Mouse (Mus musculus) cerebellum, postnatal 14 days (tissue): ENCODE measurements at regions not wholly inside any gene's neighbourhood (a gene's known extent, or its start where the extent isn't known, plus 50 kb on each side); places are given as distances from the start of the nearest gene placed in this dataset.

Experiments
- DNase-seq, 2 experiments: peaks; one replicate each; pipeline ENCODE4 v3.0.0; 2021; ENCODE audit warnings: mixed read lengths in 2 of 2

DNA sequence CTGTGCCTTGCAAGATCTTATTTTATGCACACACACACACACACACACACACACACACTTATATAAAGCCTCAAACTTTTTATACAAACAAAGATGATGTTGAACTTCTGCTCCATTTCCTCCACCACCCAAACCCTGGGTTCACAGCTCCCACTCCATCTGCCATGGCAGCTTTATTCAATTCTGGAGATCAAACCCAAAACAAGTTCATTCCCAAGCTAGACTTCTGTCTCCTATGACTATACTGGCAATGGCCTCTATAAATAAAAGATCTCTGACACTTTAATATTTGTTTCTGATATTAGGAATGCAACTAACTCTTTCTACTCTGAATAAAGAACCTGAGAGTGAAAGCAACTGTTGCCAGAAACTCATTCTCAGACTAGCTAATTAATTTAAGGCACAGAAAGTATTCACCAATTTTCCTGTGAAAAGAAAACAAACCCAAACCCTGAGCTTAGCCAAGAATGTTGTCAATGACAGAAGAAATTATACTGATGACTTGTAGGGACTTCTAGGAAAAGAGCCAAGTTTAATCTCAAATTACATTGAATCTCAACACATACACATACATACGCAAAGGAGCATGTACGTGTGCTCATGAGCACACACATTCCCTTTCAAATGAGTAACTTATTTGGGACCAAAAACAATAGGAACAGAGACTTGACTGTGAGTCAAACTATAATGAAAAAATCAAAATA is 695.1 kb upstream of the 4930412O13Rik start:
- DNase-seq, result no peak

DNA sequence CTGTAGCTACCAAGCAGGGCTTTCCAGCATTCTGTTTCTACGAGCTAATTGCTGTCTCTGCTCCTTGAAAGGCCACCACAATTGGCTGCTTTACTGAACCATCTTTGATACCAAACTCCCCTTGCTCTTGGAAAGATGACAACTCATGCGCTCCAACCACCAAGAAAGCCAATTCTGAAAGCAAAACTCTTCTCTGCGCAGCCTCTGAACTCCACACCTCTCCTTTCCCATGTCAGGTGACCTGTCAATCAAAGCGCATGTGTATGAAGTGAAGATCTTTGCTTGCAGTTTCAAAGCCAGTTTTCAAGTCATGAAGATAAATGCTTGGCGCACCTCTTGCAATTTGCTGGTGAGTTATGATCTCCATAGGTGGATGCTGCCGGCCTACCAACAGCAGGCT is 687.9 kb upstream of the 4930412O13Rik start:
- no peak for DNase-seq

- no peak for DNase-seq
Observed at GRCm38 (mm10) chr2:9197025-9197424, 684.0 kb upstream of the 4930412O13Rik start.

- DNase-seq, result no peak
Observed at GRCm38 (mm10) chr2:9207963-9208362, 673.1 kb upstream of the 4930412O13Rik start.
